Mouse (Mus musculus): ENCODE data around the gene Rfx1.

Rfx1 gene

GRCm38 (mm10) chr8:84090585-84090984 is 24.0 kb downstream of the Rfx1 start:
- no peak for DNase-seq (ENCODE audit: low spot score)

DNA sequence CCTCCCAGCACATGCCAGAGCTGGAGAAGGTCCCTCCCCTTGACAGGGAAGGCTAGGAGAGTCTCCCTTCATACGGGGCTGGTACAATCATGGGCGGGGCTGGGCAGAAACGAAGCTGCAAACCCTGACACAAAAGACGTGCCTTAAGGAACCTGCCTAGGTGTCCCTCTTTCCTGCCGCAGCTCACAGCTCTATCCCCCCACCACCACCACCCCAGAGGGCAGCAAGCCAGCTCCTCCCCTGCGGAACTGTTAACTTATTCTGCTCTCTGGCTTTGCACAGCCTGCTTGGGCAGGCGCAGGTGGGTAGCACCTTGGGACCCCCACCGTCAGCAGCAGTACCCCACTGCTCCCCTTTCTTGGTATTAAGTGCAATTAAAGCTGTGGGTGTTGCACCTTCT is 29.4 kb downstream of the Rfx1 start:
- DNase-seq (ENCODE audit: low spot score): no peak

DNA sequence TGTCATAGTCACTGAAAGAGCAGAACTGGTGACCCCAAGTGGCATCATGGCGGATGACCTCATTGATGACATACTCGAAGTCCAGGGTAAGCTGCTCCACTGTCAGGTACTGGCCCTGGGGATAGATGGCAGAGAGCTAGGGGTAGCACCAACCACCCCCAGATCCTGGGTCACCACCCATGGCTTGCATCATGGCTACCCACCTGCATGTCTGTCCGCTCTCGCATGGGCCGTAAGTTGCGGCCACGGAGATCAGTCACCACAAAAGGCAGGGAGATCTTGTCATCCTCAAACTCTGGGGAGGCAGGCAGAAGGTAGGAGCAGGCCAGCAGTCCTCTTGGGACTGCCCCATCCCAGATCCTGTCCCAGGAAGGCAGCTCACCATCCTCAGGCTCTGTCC is 31.7 kb downstream of the Rfx1 start:
- DNase-seq (ENCODE audit: low spot score): no peak

- no peak for DNase-seq (ENCODE audit: low spot score)
Measured at GRCm38 (mm10) chr8:84101476-84102270, 35.0 kb downstream of the Rfx1 start.

DNA sequence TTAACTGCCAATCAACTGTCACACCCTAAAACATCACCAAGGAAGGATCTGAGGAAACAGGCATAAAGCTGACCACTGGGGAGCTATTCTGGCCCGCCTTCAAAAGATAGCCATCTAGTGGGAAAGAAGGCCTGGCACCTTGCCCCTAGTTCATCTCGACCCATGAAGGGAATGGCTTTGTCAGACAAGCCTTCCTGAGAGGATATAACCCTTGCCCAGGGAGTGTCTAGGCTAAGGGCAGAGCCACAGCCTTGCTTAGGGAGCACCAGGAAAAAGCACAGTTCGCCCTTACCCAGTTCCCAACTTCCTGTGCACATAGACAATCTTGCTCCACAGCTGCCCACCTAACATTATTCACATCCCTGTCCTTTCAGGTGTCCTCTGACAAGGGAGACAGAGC is 37.0 kb downstream of the Rfx1 start:
- no peak for DNase-seq (ENCODE audit: low spot score)

- DNase-seq (ENCODE audit: low spot score): peak; percentile 78
Measured at GRCm38 (mm10) chr8:84104221-84104620, 37.6 kb downstream of the Rfx1 start.

GRCm38 (mm10) chr8:84104697-84105609 is 38.3 kb downstream of the Rfx1 start, which contains the start of gene Dcaf15:
TSS of gene Dcaf15 (minus strand) at chr8:84104768.
- DNase-seq (ENCODE audit: low spot score): peak; percentile 98

DNA sequence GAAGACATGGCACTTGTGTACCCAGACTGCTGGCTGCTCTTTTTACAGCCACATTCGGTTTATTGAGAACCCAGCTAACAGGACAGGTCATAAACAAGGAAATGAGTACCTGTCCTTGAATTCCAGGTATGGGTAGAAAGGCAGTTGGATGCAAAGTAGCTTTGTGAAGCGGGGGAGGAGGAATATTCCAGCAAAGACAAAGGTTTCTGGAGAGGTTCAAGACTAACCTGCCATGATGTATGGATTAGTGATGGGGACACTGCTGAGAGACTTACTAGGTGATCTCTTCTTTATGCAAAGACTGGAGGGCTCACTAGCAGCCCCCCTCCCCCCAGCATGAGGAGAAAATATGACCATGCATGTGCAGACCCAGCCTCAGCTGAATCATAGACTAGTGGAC is 39.0 kb downstream of the Rfx1 start:
- DNase-seq (ENCODE audit: low spot score): no peak

GRCm38 (mm10) chr8:84106216-84107040 is 39.8 kb downstream of the Rfx1 start:
- DNase-seq (ENCODE audit: low spot score): no peak

DNA sequence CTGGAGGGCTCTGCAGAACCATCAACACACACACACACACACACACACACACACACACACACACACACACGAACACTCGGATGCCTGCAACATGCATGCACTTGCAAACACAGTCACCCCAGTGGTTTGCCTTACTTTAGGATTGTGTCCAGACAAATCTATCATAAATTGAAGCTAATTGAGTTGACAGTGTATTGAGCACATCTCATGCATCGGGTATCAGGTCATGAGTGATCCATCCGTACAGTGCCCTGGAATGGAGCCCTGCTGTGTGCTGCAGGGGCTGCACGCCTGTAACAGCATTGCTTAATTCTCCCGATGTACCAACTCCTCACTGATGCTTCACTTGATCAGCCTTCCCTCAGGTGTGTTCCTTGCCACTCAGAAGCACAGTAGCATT is 49.0 kb downstream of the Rfx1 start:
- DNase-seq (ENCODE audit: low spot score): no peak

GRCm38 (mm10) chr8:84122151-84122550 is 55.5 kb downstream of the Rfx1 start:
- DNase-seq (ENCODE audit: low spot score): no peak

DNA sequence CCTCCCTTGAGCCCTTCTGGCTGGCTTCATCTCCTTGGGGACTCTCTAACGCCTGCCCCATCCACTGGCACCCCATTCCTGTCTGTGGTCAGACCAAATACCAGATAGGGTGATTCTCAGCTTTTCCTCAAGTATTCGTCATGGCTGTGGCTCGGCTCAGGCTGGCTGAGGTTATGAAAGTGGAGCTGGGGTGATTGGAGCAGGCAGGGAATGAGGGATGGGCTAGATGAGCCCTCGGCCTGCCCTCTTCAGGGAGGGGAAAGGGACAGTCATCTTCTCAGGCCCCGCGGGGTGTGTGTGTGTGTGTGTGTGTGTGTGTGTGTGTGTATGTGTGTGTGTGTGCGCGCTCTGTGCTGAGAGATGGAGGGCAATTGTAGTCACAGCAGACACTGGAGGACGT is 59.0 kb downstream of the Rfx1 start, which contains the start of gene Podnl1:
TSS of gene Podnl1 (plus strand) at position 334 of the 400 bp plus-strand sequence.
- no peak for DNase-seq (ENCODE audit: low spot score)

DNA sequence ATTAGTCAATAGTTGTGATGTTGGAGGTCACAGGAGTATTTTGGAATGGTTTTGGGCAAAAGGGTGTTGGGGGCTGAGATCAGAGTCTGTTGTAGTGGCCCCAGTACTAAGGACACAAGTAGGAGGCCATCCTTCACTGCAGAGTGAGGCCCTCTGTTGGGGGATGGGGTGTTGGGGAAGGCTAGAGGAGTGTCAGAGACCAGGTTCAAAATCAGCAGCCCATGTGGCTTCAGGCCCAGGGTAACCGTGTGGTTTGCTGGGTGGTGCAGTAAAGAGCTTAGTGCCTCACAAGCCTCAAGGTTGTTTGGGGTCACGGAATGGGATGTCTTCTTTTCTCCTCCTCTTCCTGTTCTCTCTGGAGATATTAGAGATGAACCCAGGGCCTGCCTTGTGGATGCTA is 60.1 kb downstream of the Rfx1 start:
- DNase-seq (ENCODE audit: low spot score): no peak

GRCm38 (mm10) chr8:84127202-84127901 is 60.7 kb downstream of the Rfx1 start:
- DNase-seq (ENCODE audit: low spot score): peak; percentile 93

DNA sequence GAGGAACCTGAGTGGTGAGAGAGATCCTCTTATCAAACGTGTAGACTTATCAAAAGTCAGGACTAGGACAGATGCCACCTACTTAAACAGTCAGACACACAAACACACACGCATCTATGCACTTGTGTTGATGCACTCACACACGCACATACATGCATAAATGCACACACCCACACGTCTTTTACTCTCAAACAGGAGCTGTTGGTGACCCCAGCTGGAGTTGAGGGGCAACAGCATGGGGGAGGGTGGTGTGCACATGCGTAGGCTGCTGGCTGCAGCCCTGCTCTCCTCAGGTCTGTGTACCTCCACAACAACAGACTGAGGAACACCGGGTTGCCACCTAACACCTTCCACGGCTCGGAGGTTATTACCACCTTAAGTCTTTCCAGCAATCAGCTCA is 61.6 kb downstream of the Rfx1 start:
- peak; percentile 62 for DNase-seq (ENCODE audit: low spot score)

GRCm38 (mm10) chr8:84130806-84131205 is 64.2 kb downstream of the Rfx1 start:
- no peak for DNase-seq (ENCODE audit: low spot score)

- DNase-seq (ENCODE audit: low spot score): no peak
Measured at GRCm38 (mm10) chr8:84132225-84132624, 65.6 kb downstream of the Rfx1 start.

DNA sequence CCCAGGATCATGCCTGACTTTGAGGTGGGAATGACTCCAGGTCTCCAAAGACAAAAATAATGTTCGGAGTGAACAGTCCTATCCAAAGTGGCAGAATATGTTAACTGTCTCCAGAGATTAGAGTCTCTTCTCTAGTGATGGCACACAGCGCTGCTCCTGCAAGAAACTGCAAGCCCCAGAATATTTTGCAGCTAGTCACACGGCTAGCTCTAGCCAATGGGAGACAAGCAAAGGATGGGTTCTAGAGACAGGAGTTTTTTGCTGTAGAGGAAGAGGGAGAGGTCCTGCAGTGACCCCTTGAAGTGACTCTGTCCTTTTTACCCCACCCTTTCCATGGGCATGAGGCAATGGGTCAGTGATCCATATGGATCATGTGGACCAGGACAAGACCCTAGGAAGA is 71.2 kb downstream of the Rfx1 start:
- DNase-seq (ENCODE audit: low spot score): no peak

GRCm38 (mm10) chr8:84140838-84141237 is 74.2 kb downstream of the Rfx1 start:
- no peak for DNase-seq (ENCODE audit: low spot score)

DNA sequence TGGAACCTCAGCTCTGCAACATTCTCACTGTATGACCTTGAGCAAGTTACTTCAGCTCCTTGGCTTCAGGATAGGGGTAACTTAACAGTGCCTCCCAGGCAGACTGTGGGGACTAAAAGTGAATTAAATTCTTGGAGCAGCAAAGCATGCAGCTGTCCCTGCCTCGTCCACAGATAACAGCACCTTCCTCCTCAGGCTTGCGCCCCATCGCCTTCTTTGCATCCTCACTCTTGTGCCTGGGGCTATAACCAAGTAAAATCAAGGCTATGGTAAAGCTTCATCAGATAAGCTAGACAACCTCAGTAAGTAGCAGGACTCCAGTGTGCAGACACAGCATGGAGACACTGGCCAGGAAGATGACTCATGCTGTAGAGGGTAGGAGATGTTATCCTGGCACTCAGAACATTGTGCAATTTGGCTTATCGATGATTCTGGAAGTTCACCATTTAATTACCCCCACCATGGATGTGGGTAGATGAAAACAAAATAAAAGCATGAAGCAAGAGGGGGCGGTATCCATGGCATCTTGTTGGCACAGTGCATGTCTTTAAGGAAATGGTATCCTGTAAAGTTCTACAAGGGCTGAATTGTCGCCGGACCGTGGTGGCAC is 78.1 kb downstream of the Rfx1 start:
- no peak for DNase-seq (ENCODE audit: low spot score)

Measured in T-cell, adult 2 months (primary cell).